In genomic region chr14:45648144-45648543, GRCm38 (mm10) we compare ENCODE assay signal across 14 mouse cellular contexts.
"Had no signal": no experiment of that assay in that cellular context is flagged by ENCODE, and none has a peak within 500 bp of the region (broad histone marks: within the 10 kb centered on the region; RNA-seq: fewer than 3 reads in every experiment).

No protein-coding gene starts in this region.

- H3K9ac ChIP-seq: limb, embryonic 15.5 days; liver, embryonic 12.5 days; lung, embryonic 14.5 days; midbrain, embryonic 15.5 days; neural tube, embryonic 13.5 days had no signal

- ATAC-seq: liver, embryonic 12.5 days; midbrain, embryonic 15.5 days had no signal

- H3K4me3 ChIP-seq: limb, embryonic 15.5 days; liver, embryonic 12.5 days; midbrain, embryonic 10.5 days; midbrain, embryonic 15.5 days; neural tube, embryonic 13.5 days had no signal

- H3K27me3 ChIP-seq: limb, embryonic 15.5 days; liver, embryonic 12.5 days; midbrain, embryonic 15.5 days; neural tube, embryonic 13.5 days had no signal

- H3K4me2 ChIP-seq: limb, embryonic 15.5 days; liver, embryonic 12.5 days; lung, embryonic 14.5 days; midbrain, embryonic 15.5 days; neural tube, embryonic 13.5 days had no signal

- H3K9me3 ChIP-seq: limb, embryonic 15.5 days; liver, embryonic 12.5 days; midbrain, embryonic 10.5 days; midbrain, embryonic 15.5 days; neural tube, embryonic 13.5 days had no signal

- H3K27ac ChIP-seq: limb, embryonic 15.5 days; liver, embryonic 12.5 days had no signal

- DNase-seq: layer of hippocampus, adult 9-11 months; layer of hippocampus, postnatal 36 days; lung, embryonic 14.5 days; lung, postnatal 10 days; lung, postnatal 4 days; retina, postnatal 1 day; right cerebral cortex, postnatal 4 days; spleen, adult 18-20 months; thymus, postnatal 36 days had no signal

- H3K36me3 ChIP-seq: limb, embryonic 15.5 days; midbrain, embryonic 10.5 days; midbrain, embryonic 15.5 days; neural tube, embryonic 13.5 days had no signal
